Mouse (Mus musculus) E14TG2a.4 (cell line): ENCODE measurements at regions not wholly inside any gene's neighbourhood (a gene's known extent, or its start where the extent isn't known, plus 50 kb on each side); places are given as distances from the start of the nearest gene placed in this dataset.

Source experiments
- H3K27me3 ChIP-seq: 2 replicates; pipeline ENCODE4 v1.6.1; 2014; ENCODE audit warnings: low read length, control low read depth; ENCODE audit not compliant: insufficient read depth
- H3K36me3 ChIP-seq: 2 replicates; pipeline ENCODE4 v1.6.1; 2014; ENCODE audit warnings: low read length, control low read depth; ENCODE audit not compliant: insufficient read depth
- H3K4me1 ChIP-seq: replicated peaks from 2 replicates; pipeline ENCODE4 v1.6.1; 2014; ENCODE audit warnings: low read depth, low read length, control low read depth
- H3K4me3 ChIP-seq: replicated peaks from 2 replicates; pipeline ENCODE4 v1.5.1; 2014; ENCODE audit warnings: mild to moderate bottlenecking, low read length
- H3K9me3 ChIP-seq: 2 replicates; pipeline ENCODE4 v1.6.1; 2014; ENCODE audit warnings: low read length, control low read depth
- CTCF ChIP-seq: conservative IDR thresholded peaks from 2 replicates; pipeline ENCODE4 v1.5.1; 2014; ENCODE audit warnings: low read length
- NANOG ChIP-seq: IDR thresholded peaks from 2 replicates; pipeline ENCODE4 v1.6.1; 2014; ENCODE audit warnings: borderline replicate concordance, low read length, mixed read lengths
- POU5F1 ChIP-seq: IDR thresholded peaks from 2 replicates; pipeline ENCODE4 v1.6.1; 2014; ENCODE audit warnings: low read length, borderline replicate concordance

- Histone ChIP-seq H3K4me1 (no peaks in the 10 kb centered on the region), H3K9me3 (no peaks in the 10 kb centered on the region), H3K4me3 (no peak overlapping the region), H3K36me3 (no peaks in the 10 kb centered on the region), H3K27me3 (no peaks in the 10 kb centered on the region)
- TF ChIP-seq CTCF: no peak
- TF ChIP-seq NANOG: no peak
- TF ChIP-seq POU5F1: no peak
Observed at GRCm38 (mm10) chr15:63079825-63080224, 765.2 kb downstream of the Gsdmc2 start.

GRCm38 (mm10) chr15:63071921-63072320 lies 773.1 kb downstream of the Gsdmc2 start:
- H3K9me3 ChIP-seq: no peaks in the 10 kb centered on the region
- TF ChIP-seq CTCF: no peak
- no peak for TF ChIP-seq POU5F1
- no peak for TF ChIP-seq NANOG
- no peaks in the 10 kb centered on the region for H3K27me3 ChIP-seq
- no peaks in the 10 kb centered on the region for H3K4me1 ChIP-seq
- no peak overlapping the region for H3K4me3 ChIP-seq
- H3K36me3 ChIP-seq: no peaks in the 10 kb centered on the region

- Histone ChIP-seq H3K4me3 (no peak overlapping the region), H3K4me1 (no peaks in the 10 kb centered on the region), H3K36me3 (no peaks in the 10 kb centered on the region), H3K27me3 (no peaks in the 10 kb centered on the region), H3K9me3 (no peaks in the 10 kb centered on the region)
- no peak for TF ChIP-seq CTCF
Observed at GRCm38 (mm10) chr15:63067126-63067525, 777.9 kb downstream of the Gsdmc2 start.

- H3K4me3 ChIP-seq: no peak overlapping the region
- no peaks in the 10 kb centered on the region for H3K36me3 ChIP-seq
- no peaks in the 10 kb centered on the region for H3K9me3 ChIP-seq
- no peaks in the 10 kb centered on the region for H3K27me3 ChIP-seq
- H3K4me1 ChIP-seq: no peaks in the 10 kb centered on the region
- TF ChIP-seq NANOG: no peak
- no peak for TF ChIP-seq CTCF
- TF ChIP-seq POU5F1: no peak
Observed at GRCm38 (mm10) chr15:63066020-63066439, 778.9 kb downstream of the Gsdmc2 start.

GRCm38 (mm10) chr15:63061891-63062290 lies 783.1 kb downstream of the Gsdmc2 start:
- Histone ChIP-seq H3K9me3 (no peaks in the 10 kb centered on the region), H3K4me1 (no peaks in the 10 kb centered on the region), H3K4me3 (no peak overlapping the region), H3K27me3 (no peaks in the 10 kb centered on the region), H3K36me3 (no peaks in the 10 kb centered on the region)
- TF ChIP-seq NANOG (no peak), POU5F1 (no peak), CTCF (no peak)

- H3K9me3 ChIP-seq: no peaks in the 10 kb centered on the region
- TF ChIP-seq NANOG (no peak), CTCF (no peak), POU5F1 (no peak)
- no peak overlapping the region for H3K4me3 ChIP-seq
- H3K36me3 ChIP-seq: no peaks in the 10 kb centered on the region
- no peaks in the 10 kb centered on the region for H3K4me1 ChIP-seq
- no peaks in the 10 kb centered on the region for H3K27me3 ChIP-seq
Observed at GRCm38 (mm10) chr15:63060826-63061225, 784.2 kb downstream of the Gsdmc2 start.

GRCm38 (mm10) chr15:63052570-63053255 lies 792.3 kb downstream of the Gsdmc2 start:
- Histone ChIP-seq H3K9me3 (no peaks in the 10 kb centered on the region), H3K4me3 (no peak overlapping the region), H3K36me3 (no peaks in the 10 kb centered on the region), H3K27me3 (no peaks in the 10 kb centered on the region), H3K4me1 (no peaks in the 10 kb centered on the region)
- TF ChIP-seq NANOG (no peak), CTCF (no peak), POU5F1 (no peak)

GRCm38 (mm10) chr15:63050033-63050432 lies 794.9 kb downstream of the Gsdmc2 start:
- no peaks in the 10 kb centered on the region for H3K9me3 ChIP-seq
- H3K4me1 ChIP-seq: no peaks in the 10 kb centered on the region
- H3K36me3 ChIP-seq: no peaks in the 10 kb centered on the region
- no peak overlapping the region for H3K4me3 ChIP-seq
- TF ChIP-seq CTCF (no peak), NANOG (no peak), POU5F1 (no peak)
- H3K27me3 ChIP-seq: no peaks in the 10 kb centered on the region

- Histone ChIP-seq H3K9me3 (no peaks in the 10 kb centered on the region), H3K27me3 (no peaks in the 10 kb centered on the region), H3K4me3 (no peak overlapping the region), H3K36me3 (no peaks in the 10 kb centered on the region), H3K4me1 (no peaks in the 10 kb centered on the region)
- TF ChIP-seq POU5F1 (no peak), CTCF (no peak), NANOG (no peak)
Observed at GRCm38 (mm10) chr15:63042367-63042766, 802.6 kb downstream of the Gsdmc2 start.
